Mouse (Mus musculus) mature B cell (primary cell): Measurements from ENCODE around the gene Atg10.

Experiments used
- in situ Hi-C: fragments of 300-500 bp; cut with MboI; formaldehyde crosslinking; loops from 2 replicates; pipeline ENCODE4 v1.14.3; 2019

Gene Atg10

DNA sequence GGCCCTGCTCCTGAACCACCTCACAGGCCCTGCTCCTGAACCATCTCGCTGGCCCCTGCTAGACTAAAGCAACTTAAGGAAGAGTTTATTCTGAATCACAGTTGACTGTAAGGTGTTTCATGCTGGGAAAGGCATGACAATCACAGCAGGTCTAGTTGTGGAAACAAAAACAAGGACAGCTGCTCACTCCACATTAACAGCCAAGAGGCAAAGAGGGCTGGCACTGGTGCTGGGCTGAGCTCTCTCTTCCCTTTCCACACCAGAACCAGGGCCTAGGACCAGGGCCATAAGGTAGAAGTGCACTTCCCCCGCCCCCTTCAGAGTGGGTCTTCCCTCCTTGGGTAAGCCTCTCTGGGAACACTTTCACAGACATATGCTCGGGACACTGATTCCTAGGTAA is 48.4 kb downstream of the Atg10 start:
- in situ Hi-C loops = no loop called here

- in situ Hi-C loops = no loop called here
Observed at GRCm38 (mm10) chr13:91171766-91172491, 51.8 kb downstream of the Atg10 start.

GRCm38 (mm10) chr13:91171205-91171604 is 52.6 kb downstream of the Atg10 start:
- in situ Hi-C loops = no loop called here

GRCm38 (mm10) chr13:91169529-91170319 is 54.0 kb downstream of the Atg10 start:
- in situ Hi-C loops = no loop called here

- in situ Hi-C loops = no loop called here
Observed at GRCm38 (mm10) chr13:91168486-91168885, 55.3 kb downstream of the Atg10 start.

DNA sequence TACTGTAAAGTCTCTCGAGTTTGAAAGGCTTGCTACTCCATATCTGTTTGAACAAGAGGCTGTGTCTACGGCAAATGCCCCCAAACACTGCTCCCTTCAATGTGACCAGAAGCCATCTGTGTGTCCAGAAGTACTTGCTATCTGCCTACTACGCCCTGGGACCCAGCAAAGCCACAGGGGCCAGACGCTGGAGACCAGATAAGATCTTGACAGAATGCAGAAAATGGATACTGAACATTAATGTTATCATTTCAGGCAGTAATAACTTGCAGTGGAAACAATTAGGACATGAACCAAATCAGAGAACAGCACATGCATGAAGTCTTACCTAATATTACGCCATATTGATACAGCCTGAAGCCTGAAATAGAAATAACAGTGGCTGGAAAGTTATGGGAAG is 56.2 kb downstream of the Atg10 start:
- in situ Hi-C loops = no loop called here

GRCm38 (mm10) chr13:91166286-91166685 is 57.5 kb downstream of the Atg10 start:
- in situ Hi-C loops = no loop called here

DNA sequence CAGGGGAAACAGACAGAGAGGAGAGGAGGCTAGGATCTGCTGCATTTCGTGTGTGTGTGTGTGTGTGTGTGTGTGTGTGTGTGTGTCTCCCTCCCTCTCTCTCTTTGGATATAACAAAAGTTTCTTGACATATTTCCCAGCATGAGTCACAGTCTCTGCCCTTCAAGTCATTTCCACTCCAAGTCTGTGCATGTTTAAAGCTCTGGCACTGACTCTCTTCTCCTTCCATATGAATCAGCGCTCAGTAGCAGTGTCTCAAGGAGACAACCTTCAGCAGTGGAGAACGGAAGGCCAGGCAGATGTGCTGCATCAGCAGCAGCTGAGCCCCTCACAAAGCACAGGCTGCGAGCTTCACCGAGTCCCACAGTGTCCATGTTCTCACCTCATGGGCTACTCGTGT is 58.6 kb downstream of the Atg10 start:
- in situ Hi-C loops = no loop called here

- in situ Hi-C loops = no loop called here
Observed at GRCm38 (mm10) chr13:91163292-91163691, 60.5 kb downstream of the Atg10 start.

- in situ Hi-C loops = no loop called here
Observed at GRCm38 (mm10) chr13:91162452-91162851, 61.3 kb downstream of the Atg10 start.

- in situ Hi-C loops = no loop called here
Observed at GRCm38 (mm10) chr13:91160616-91161015, 63.2 kb downstream of the Atg10 start.

GRCm38 (mm10) chr13:91159881-91160280 is 63.9 kb downstream of the Atg10 start:
- in situ Hi-C loops = no loop called here

DNA sequence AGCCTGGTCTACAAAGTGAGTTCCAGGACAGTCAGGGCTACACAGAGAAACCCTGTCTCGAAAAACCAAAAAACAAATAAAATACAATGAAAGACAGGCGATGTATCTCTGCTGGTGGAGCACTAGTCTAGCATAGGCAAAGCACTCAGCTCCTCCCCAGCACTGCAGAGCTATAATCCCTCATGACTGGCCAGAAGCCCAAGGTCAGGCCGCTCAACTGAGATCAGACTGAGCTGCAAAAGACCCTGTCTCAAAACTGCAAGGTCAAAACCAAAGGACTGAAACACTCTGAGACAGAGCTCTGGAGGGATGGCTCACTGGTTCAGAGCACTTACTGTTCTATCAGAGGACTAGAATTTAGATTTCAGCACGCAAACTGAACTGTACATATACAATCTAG is 65.8 kb downstream of the Atg10 start:
- in situ Hi-C loops = no loop called here

DNA sequence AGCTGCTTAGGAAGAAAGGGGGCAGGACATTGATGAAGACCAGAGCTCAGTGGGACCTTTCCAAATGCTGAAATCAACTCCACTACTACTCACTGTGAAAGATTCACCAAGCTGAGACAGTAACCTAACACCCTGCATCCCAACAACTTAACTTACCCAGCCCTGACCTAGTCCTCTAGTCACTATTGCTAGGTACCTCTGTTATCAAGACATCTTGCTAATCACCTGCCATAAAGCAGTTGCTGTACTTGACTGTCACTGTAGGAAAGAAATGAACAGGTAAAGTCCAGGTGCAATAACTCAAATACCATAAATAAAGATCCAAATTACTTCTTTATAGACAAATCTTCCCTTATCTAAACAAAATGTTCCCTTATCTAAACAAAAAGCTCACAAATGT is 66.3 kb downstream of the Atg10 start:
- in situ Hi-C loops = no loop called here

GRCm38 (mm10) chr13:91156949-91157348 is 66.8 kb downstream of the Atg10 start:
- in situ Hi-C loops = no loop called here

DNA sequence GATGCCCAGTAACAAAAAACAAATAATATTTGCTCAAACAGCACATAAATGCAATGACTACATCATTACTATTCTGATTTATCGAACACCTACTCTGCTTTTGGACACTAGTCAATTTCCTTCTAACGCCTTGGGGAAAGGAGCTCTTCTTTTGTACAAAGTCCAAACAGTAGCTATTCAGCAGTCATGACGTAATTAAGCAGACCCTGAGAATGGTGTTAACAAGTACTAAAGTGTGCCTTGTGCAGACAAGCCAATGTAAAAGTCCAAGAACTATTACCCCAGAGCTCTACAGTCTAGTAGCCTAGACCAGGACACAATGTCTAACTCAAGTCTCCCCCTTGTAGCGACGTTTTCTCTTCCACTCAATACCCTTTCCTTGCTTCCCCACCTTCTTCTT is 67.5 kb downstream of the Atg10 start:
- in situ Hi-C loops = no loop called here

DNA sequence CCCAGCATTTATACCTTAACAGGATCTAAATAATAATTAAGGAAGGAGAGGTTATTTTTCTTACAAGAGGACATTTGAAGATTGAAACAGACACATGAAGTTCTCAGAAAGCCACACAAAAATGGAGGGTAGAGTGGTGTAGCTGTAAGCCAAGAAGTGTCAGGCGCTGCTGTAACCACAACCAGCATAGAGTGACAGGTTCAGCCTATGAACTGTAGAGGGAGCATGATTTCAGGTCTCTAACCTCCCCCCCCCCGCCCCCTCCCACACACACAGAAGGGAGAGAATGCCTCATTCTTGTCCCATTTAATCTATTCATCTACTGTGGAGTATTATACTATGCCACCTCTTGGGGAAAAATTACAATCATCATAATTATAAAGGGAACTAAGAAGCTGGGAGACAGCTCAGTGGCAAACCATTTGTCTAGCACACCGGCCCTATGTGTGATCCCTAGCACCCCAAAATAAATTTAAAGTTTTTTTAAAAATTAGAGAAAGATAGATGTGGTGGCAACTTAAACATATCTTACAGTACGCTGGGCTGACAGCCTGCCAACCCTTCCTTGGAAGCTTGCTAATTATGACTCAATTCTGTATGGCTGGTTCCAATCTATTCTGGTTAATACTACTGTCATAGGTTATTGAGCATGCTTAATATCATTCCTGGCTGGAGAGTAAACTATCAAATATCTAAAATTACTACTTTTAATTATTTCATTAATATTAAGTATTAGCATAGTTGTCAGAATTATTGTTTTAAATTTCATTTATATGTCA is 68.2 kb downstream of the Atg10 start:
- in situ Hi-C loops = no loop called here

DNA sequence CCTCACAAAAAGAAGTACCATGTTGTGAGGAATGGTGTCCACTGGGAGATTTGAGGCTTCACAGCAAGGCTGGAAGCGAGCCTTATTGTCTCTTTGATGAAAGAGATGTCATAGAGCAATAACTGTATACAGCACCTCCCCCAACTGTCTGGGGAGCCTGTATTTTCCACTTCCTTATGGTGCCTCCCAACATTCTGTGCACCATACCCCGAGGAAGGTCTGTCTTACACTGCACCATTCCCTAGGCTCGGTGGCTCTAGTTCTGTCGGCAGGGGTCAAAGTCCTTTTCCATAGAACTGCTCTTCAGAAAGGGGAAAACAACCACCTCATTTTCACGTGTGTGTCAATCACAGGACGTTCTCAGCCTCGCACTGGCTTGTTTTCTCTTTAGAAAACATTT is 69.1 kb downstream of the Atg10 start:
- in situ Hi-C loops = no loop called here

- in situ Hi-C loops = no loop called here
Observed at GRCm38 (mm10) chr13:91136337-91136736, 87.4 kb downstream of the Atg10 start.

DNA sequence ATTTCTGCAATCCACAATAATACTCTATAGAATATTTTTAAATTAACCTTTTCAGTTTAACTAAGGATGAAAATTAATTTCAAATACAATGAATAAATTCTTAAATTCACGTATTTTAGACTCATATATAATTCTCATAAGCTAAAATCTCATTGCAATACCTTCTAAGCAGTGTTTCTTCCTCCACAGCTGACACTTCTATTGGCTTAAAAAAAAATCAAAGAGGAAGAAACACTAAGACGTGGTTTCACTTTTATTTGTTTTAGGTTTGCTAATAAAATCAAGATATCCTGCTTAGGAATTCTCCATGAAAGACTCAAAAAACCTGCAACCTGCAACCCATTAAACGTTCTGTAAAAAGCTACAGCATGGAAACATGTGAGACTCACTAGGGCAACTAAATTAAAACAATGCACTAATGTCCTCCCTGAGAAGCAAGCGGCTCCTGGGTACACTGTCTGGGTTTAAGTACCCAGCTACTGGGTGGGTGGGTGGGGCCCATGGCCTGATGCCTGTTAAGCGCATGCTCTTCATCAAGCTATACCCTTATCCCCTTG is 90.4 kb downstream of the Atg10 start:
- in situ Hi-C loops = no loop called here

DNA sequence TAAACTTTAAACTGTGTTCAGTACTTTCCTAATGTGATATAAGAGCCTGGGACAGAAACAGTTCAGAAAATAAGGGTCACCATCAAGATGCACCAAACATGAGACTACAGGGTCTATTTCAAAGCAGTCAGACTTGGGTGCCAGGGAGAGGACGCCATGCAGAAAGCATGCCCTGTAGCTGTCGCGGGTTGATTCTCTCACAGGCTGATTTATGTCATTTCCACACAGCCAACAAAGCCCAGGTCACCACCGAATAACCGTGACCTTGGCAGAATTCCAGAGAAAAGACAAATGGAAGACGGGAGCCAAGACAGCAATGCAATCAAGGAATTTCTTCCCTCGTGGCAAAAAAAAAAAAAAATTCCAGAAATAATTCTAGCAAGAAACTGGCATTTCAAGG is 94.7 kb downstream of the Atg10 start:
- in situ Hi-C loops = no loop called here

- in situ Hi-C loops = no loop called here
Observed at GRCm38 (mm10) chr13:91128581-91128980, 95.2 kb downstream of the Atg10 start.
